Mouse (Mus musculus): ENCODE measurements around the gene Fam160b1.

Fam160b1 gene

GRCm38 (mm10) chr19:57423402-57423801, 62.9 kb downstream of the Fam160b1 start:
- no peak for DNase-seq (ENCODE audit: low read depth, low spot score)

DNA sequence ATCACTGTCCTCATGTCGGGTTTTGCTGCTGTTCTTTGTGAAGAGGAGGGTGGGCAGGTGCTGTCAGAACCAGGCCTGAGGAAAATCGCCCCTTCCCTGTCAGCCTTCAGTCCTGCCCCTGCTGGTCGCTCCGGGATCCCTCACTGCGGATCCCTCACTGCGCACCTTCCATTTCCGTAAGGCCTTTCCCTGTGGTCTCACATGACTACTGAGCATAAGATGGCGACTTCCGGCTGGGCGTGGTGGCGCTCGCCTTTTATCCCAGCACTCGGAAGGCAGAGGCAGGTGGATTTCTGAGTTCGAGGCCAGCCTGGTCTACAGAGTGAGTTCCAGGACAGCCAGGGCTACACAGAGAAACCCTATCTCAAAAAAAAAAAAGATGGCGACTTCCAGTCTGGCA, 64.8 kb downstream of the Fam160b1 start:
- peak; percentile 61 for DNase-seq (ENCODE audit: low read depth, low spot score)

- DNase-seq (ENCODE audit: low read depth, low spot score) = no peak
Measured at GRCm38 (mm10) chr19:57426841-57427240, 66.4 kb downstream of the Fam160b1 start.

DNA sequence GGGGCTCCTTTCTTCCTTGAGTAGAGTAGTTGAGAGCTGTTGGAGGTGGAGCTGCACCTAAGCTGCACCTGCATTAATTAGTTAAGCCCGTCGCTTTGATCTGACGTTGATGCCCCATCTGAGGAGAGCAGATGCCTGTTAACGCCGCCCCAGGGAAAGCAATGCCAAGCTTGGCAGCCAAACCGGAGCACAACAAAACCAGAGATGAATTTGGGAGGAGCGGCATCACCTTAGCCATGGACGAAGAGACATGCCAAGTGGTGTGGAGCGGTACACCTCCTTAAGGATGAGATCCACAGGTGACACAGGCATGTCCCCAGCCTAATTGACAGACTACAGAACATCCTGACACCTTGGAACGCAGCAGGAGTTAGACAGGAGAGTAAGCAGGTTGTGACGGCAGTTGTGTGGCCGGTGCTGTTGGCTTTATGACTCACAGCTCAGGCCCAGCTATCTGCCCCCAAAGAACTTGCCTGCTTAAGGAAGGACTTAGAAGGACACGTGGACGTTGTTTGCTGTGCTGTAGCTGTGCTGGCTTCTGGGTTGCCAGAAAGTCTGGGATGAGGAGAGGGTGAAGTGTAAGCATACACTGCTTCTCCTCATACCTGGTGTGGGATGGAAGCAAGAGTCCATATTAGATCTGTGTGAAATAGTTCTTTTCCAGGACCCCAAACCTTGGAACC, 67.4 kb downstream of the Fam160b1 start:
- no peak for DNase-seq (ENCODE audit: low read depth, low spot score)

DNA sequence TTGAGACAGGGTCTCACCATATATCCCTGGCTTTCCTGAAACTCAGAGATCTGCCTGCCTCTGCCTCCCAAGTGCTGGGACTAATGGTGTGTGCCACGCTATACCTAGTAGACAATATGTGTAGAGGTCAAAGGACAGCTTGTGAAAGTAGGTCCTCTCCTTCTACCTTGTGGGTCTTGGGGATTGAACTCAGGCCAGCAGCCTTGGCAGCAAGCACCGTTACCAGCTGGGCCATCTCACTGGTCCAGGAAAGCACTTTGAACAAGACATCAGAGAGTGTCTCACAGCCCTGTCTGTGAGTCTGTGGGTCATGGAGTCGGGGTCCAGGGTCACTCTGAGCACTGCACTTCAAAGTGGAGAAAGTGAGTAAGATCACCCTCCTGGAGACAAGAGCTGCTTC, 68.2 kb downstream of the Fam160b1 start:
- no peak for DNase-seq (ENCODE audit: low read depth, low spot score)

GRCm38 (mm10) chr19:57429926-57430325, 69.4 kb downstream of the Fam160b1 start:
- DNase-seq (ENCODE audit: low read depth, low spot score) = no peak

GRCm38 (mm10) chr19:57431476-57431875, 71.0 kb downstream of the Fam160b1 start:
- DNase-seq (ENCODE audit: low read depth, low spot score) = no peak

DNA sequence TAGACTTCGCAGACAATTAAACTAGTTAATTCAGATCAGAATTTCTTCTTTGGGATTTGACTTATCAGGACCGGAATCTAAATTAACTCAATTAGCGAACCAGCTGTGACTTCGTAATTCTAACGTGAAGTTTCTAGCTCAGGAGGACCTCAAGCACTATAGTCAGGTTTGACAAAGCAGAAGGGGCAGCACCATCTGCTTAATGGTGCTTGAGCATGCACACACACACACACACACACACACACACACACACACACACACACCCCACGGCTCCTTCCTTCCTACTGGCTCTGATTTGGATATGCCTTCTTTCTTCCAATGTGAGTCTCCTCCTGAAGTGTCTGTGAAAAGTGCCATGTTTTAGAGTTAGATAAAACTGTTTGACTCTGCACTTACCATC, 73.5 kb downstream of the Fam160b1 start:
- no peak for DNase-seq (ENCODE audit: low read depth, low spot score)

- no peak for DNase-seq (ENCODE audit: low read depth, low spot score)
Measured at GRCm38 (mm10) chr19:57436586-57437021, 76.1 kb downstream of the Fam160b1 start.

DNA sequence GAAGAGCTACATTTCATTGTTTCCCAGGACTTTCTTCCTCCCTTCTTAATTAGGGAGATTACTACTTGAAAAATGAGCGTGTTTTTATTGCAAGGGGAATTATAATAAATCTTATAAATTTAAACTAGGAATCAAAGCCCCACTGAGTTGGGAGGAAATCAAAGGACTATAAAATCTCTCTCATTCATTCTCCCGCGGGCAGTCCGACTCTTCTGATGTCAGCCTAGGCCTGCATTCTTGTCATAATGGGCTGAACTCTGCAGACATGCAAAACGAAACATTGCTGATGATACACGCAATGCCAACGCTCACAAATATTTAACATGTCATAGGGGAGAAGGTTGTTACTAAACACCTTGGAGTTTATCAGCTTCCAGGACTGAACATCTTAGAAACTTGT, 76.6 kb downstream of the Fam160b1 start:
- DNase-seq (ENCODE audit: low read depth, low spot score) = no peak
